Mouse (Mus musculus): ENCODE data around the gene Bloc1s5.
"Not testable (repeated sequence)": the region's sequence is repeated elsewhere in the genome, so short reads cannot be mapped to it uniquely, and the experiment has no call there.

Gene Bloc1s5

GRCm38 (mm10) chr13:38618001-38618630 lies 16.8 kb downstream of the Bloc1s5 start:
- in situ Hi-C loops (cut with MboI, MseI), result not testable (repeated sequence)

DNA sequence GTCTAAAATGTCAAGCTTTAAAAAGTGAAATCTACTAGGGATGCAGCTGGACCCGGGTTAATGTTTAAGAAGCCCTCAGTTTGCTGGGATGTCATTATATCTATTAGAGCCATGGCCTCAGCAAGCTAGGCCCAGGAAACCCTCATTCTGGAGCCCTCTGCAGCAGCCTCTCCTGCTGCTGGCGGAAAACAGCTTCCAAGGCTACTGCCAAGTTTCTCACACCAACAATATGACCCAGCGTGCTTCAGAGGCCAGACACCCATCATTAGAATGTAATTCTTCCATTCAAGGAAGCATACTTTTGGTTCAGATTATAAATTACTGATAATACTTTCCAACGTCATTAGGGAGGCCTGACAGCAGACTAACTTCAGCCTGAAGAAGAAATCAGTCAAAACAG lies 18.0 kb downstream of the Bloc1s5 start:
- in situ Hi-C loops (cut with MboI, MseI), result no loop called here

DNA sequence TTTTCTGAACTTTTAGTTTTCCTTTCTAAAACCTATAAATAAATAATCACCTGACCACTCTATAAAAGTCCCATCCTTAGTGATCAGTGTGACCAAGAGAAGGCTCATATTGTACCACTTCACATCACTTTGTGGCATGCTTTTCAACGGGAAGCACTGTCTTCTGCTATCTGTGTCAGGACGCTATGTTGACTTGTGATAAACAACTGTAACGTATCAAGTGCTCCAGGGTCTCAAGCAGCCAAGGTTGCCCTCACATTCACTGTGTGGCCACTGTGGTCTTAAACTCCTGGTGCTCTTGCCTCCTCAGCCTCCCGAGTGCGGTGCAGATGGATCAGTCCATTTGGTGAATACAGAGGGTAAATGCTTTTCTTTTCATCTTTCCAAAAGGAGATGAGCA lies 19.3 kb downstream of the Bloc1s5 start:
- in situ Hi-C loops (cut with MboI, MseI), result no loop called here

GRCm38 (mm10) chr13:38614298-38614697 lies 20.6 kb downstream of the Bloc1s5 start:
- in situ Hi-C loops (cut with MboI, MseI), result no loop called here

- in situ Hi-C loops (cut with MboI, MseI), result no loop called here
These were observed 21.3 kb downstream of the Bloc1s5 start for GRCm38 (mm10) chr13:38613583-38613982.

DNA sequence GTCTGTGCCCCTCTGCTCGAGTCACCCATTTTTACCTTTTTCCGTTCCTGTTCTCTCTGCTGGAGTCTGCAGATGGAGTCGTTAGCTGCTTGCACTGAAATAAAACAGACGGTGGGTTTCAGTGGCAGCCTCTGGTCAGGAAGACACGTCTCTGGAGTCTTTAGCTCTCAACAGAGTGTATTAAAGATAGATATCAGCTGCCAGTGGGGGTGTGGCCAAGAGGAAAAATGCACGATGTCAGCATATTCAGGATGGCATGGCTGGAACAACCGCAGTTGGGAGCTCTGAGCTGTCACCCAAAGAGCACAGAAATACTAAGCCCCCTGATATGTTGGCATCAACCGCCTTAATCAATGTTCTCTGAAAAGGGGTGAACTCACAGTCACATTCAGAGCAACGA lies 22.3 kb downstream of the Bloc1s5 start:
- in situ Hi-C loops (cut with MboI, MseI), result no loop called here

- in situ Hi-C loops (cut with MboI, MseI), result no loop called here
These were observed 22.7 kb downstream of the Bloc1s5 start for GRCm38 (mm10) chr13:38612179-38612578.

DNA sequence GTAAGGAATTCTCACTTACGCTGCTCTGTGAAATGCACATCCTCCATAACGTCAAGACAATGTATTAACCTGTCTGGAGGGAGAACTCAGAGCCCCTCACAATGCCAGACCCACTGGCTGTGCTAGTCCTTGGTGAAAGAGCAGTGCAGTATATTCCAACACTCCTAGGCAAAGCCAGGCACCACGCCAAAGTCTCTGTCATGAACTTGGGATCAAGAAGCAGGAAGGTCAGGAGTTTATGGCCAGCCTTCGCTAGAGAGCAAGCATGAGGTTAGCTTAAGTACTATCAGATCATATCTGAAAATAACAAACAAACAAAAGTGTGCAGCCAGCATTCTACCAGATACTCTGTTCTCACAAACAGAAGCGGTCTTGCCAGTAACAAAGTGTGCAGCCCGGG lies 24.6 kb downstream of the Bloc1s5 start:
- in situ Hi-C loops (cut with MboI, MseI), result no loop called here

DNA sequence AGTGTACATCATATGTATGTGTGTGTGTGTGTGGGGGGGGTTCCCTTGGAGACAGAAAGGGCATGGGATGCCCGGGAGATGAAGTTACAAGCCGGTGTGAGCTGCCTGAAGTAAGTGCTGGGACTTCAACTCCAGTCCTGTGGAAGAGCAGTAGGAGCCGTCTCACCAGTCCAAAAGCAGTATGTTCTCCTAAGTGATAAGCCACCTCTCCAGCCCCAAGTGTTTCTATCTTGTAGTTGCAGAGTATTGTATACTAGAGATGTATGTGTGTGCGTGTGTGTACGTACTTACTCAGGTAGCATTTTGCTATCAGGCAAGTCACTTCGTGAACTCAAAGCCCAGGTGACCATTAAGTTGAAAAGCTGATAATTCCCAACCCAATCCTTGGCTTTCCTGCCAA lies 27.8 kb downstream of the Bloc1s5 start:
- in situ Hi-C loops (cut with MboI, MseI), result no loop called here

- in situ Hi-C loops (cut with MboI, MseI), result no loop called here
These were observed 29.6 kb downstream of the Bloc1s5 start for GRCm38 (mm10) chr13:38605353-38605752.

GRCm38 (mm10) chr13:38602966-38603365 lies 31.9 kb downstream of the Bloc1s5 start:
- in situ Hi-C loops (cut with MboI, MseI), result no loop called here

GRCm38 (mm10) chr13:38602243-38602832 lies 32.6 kb downstream of the Bloc1s5 start:
- in situ Hi-C loops (cut with MboI, MseI), result no loop called here

DNA sequence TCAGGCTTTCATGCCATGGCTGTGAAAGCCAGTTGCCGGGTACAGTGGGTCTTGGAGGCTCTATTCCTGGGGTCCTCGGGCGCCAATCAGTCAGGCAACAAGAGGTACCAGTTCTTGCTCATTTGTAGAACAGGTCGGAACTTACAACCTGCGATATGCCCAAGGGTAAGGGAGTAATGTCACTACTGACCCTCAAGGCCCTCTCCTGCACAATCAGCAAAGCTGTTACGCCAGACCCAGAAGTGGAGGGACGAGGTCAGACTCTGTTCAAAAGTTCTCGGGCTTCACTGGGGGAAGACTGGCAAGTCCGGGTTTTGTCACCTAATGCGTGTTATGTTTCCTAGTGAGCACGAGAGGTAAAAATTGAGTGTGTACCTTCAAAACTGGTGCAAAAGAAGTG lies 34.1 kb downstream of the Bloc1s5 start:
- in situ Hi-C loops (cut with MboI, MseI), result no loop called here

DNA sequence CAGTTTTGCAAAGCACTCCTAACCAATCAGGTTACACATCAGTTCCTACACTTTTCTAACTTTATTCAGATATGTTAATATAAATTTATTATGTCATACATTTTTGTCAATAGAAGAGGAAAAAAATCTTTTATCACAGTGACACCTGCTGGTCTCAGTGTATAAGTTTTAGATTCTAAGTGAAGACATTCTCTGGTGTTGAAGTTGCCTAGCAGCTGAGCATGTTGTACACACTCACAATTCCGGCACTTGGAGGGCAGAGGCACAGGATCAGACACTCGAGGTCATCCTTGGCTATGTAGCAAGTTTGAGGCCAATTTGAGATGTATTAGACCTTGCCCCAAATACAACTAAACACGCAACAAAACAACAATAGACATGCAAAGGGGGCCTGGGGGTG lies 37.8 kb downstream of the Bloc1s5 start:
- in situ Hi-C loops (cut with MboI, MseI), result no loop called here

DNA sequence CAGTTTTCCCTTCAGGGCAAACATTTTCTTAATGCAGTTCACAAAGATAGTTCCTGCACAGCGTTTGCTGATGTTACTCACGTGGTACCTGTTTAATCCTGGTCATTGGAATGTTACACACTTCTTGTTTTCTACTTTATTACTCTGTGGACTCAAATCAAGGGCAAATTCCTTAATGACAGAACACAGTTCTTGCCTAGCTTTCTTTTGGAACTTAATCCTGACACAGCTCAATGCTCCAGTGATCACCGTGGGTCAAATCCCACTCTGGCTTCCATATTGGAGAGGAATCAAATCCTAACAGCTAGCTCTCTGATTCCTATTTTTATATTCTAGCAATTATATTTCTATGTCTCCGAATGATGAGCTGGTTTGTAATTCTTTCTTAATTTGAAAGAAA lies 38.4 kb downstream of the Bloc1s5 start:
- in situ Hi-C loops (cut with MboI, MseI), result no loop called here

GRCm38 (mm10) chr13:38593114-38593513 lies 41.8 kb downstream of the Bloc1s5 start:
- in situ Hi-C loops (cut with MboI, MseI), result no loop called here

DNA sequence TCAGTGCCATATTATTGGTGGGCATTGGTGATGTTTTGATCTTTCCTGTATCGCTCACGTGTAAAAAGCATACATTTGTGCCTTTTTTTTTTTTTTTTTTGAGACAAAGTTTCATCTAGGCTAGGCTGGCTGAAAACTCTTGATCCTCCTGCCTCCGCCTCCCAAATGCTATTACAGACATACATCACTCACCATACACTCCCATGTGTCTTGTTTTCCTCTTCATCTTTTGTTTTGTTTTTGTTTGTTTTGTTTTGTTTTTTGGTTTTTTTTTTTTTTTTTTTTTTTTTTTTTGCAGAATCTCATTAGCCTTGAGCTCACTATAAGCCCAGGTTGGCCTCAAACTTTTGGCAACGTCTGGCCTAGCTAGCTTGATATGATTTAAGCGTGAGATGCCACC lies 47.6 kb downstream of the Bloc1s5 start:
- in situ Hi-C loops (cut with MboI, MseI), result loop anchor here (10.0 kb wide), 1 partner anchor 253 kb away; no protein-coding TSS in a partner anchor

GRCm38 (mm10) chr13:38586451-38586850 lies 48.5 kb downstream of the Bloc1s5 start:
- in situ Hi-C loops (cut with MboI, MseI), result loop anchor here (10.0 kb wide), 1 partner anchor 252 kb away; no protein-coding TSS in a partner anchor

- in situ Hi-C loops (cut with MboI, MseI), result loop anchor here (10.0 kb wide), 1 partner anchor 248 kb away; no protein-coding TSS in a partner anchor
These were observed 52.1 kb downstream of the Bloc1s5 start for GRCm38 (mm10) chr13:38582768-38583167.

GRCm38 (mm10) chr13:38580601-38581457 lies 54.1 kb downstream of the Bloc1s5 start:
- in situ Hi-C loops (cut with MboI, MseI), result loop anchor here (10.0 kb wide), 1 partner anchor 246 kb away; no protein-coding TSS in a partner anchor

GRCm38 (mm10) chr13:38579971-38580600 lies 54.8 kb downstream of the Bloc1s5 start:
- in situ Hi-C loops (cut with MboI, MseI), result loop anchor here (5.0 to 10.0 kb wide), 2 partner anchors 245 to 498 kb away; no protein-coding TSS in a partner anchor

DNA sequence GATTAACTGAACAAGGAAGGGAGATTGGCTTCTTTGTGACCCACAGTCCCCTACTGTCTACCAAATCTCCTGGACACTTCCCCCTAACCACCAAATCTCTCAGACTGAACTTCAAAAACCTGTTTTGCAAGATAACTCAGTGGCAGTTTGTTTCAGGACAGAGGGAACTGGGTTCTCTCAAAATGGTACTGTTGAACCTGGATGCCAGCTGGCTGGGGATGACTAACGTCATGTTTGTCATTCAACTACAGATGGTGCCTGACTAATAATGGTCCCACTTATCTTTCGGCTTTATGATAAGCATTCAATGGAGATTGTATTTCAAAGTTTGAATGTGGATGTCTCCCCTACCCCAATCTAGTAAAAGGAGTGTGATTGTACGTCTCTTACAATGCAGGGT lies 60.2 kb downstream of the Bloc1s5 start:
- in situ Hi-C loops (cut with MboI, MseI), result loop anchor here (5.0 kb wide), 1 partner anchor 492 kb away; no protein-coding TSS in a partner anchor
